Mouse (Mus musculus) intestine, embryonic 14.5 days (tissue): ENCODE measurements around the gene Frs2. TPM values are rescaled to one million over a fixed set of nuclear protein-coding genes. Genes with fewer than 3 reads are reported as not detected.

ENCODE experiments used
- ATAC-seq: fragments of 200-750 bp; cut with Nextera tagmentation; replicated peaks from 2 replicates; pipeline ENCODE4 v1.8.0; 2017; ENCODE audit warnings: low read depth, moderate number of reproducible peaks, moderate TSS enrichment, moderate library complexity; ENCODE audit not compliant: low FRiP score, low TSS enrichment
- DNase-seq: peaks from one replicate; pipeline ENCODE4 v3.0.0-alpha.2; 2018; ENCODE audit warnings: low spot score
- H3K27ac ChIP-seq: fragments of 300-500 bp; sonication (generic); 2 replicates; pipeline ENCODE4 v1.5.1; 2014; ENCODE audit warnings: low read depth, mild to moderate bottlenecking, control low read depth
- H3K27me3 ChIP-seq: fragments of 300-500 bp; sonication (generic); replicated peaks from 2 replicates; pipeline ENCODE4 v1.6.1; 2014; ENCODE audit warnings: low read length, control low read depth; ENCODE audit not compliant: control insufficient read depth, insufficient read depth
- H3K36me3 ChIP-seq: fragments of 300-500 bp; sonication (generic); 2 replicates; pipeline ENCODE4 v1.6.1; 2014; ENCODE audit warnings: low read length, control low read depth; ENCODE audit not compliant: control insufficient read depth, insufficient read depth
- H3K4me1 ChIP-seq: fragments of 300-500 bp; sonication (generic); replicated peaks from 2 replicates; pipeline ENCODE4 v1.6.1; 2014; ENCODE audit warnings: low read length, control low read depth, mixed read lengths; ENCODE audit not compliant: control insufficient read depth, insufficient read depth
- H3K4me2 ChIP-seq: fragments of 300-500 bp; sonication (generic); 2 replicates; pipeline ENCODE4 v1.6.1; 2014; ENCODE audit warnings: low read length
- H3K4me3 ChIP-seq: fragments of 300-500 bp; sonication (generic); 2 replicates; pipeline ENCODE4 v1.5.1; 2014; ENCODE audit warnings: low read depth, low read length, control low read depth, mixed read lengths
- H3K9ac ChIP-seq: fragments of 300-500 bp; sonication (generic); 2 replicates; pipeline ENCODE4 v1.6.1; 2014; ENCODE audit warnings: mild to moderate bottlenecking, low read length
- H3K9me3 ChIP-seq: fragments of 300-500 bp; sonication (generic); 2 replicates; pipeline ENCODE4 v1.6.1; 2016; ENCODE audit warnings: low read length, control low read depth; ENCODE audit not compliant: control insufficient read depth
- WGBS: fragments of 180-500 bp; shearing (Covaris S2); extraction: QIAGEN DNeasy Blood & Tissue Kit; methylation state at CpG from one replicate; pipeline ENCODE4 v1.1.7; 2014; 5-methylcytosine and 5-hydroxymethylcytosine counted together
- polyA plus RNA-seq: library from polyadenylated mRNA; unstranded; fragments of >200 nt; fragmentation: Nextera tagmentation; extraction: Ambion mirVana; gene quantifications from 2 replicates; pipeline ENCODE4 v1.2.1, GENCODE M21; 2014

Frs2 gene
- polyA plus RNA-seq, 1 experiment from 2014 or later, result 28.0 TPM

DNA sequence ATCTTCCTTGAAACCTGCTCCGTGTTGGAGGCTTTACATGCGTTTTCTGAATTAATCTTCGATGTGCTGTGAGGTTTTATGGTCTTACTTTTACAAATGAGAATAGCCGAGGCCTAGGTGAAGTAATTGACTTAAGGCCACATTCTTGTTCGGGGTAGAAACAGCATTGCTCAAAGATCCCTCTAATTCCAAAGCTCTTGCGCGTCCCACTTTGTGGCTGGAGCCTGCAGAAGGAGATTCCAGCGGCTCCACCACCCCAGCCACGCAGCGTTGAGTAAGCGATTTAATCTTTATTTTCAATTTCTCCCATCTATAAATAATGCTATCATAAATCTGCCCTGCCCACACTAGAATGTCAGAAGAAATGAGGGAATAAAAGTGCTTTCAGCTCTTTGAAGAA is 2.9 kb upstream of the Frs2 start:
- no peaks in the 10 kb centered on the region for H3K36me3 ChIP-seq
- H3K4me1 ChIP-seq, result peaks cover 26% of the 10 kb centered on the region
- peak overlapping the region; percentile 47 for H3K4me2 ChIP-seq
- ATAC-seq (no peak), DNase-seq (peak; percentile 52)
- H3K27me3 ChIP-seq, result no peaks in the 10 kb centered on the region
- H3K9me3 ChIP-seq, result no peaks in the 10 kb centered on the region
- H3K27ac ChIP-seq, result no peak overlapping the region; the same call in 1 of the 2 replicates
- no peak overlapping the region for H3K4me3 ChIP-seq
- WGBS, result 9% methylated on average over 11 of the region's 11 CpGs
- no peak overlapping the region for H3K9ac ChIP-seq

DNA sequence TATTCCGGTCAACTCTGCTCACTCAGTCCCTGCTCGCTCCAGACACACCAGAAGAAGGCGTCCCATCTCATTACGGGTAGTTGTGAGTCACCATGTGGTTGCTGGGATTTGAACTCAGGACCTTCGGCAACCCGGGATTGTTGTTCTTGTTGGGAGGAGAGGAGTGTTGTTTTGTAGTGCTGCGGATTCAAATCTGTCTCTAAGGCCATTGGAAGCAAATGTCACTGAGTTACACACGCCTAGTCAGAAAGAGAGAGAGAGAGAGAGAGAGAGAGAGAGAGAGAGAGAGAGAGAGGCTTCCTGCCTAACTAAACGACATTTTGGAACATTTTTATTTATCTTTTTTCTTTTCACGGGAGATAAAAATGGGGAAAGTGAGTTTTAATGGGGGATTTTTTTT is 2.4 kb upstream of the Frs2 start:
- H3K9ac ChIP-seq, result no peak overlapping the region
- no peaks in the 10 kb centered on the region for H3K36me3 ChIP-seq
- H3K9me3 ChIP-seq, result no peaks in the 10 kb centered on the region
- no peak for ATAC-seq
- peak overlapping the region; percentile 27; the same call in 1 of the 2 replicates for H3K4me3 ChIP-seq
- WGBS, result 28% methylated on average over 10 of the region's 10 CpGs
- peaks cover 30% of the 10 kb centered on the region for H3K4me1 ChIP-seq
- H3K27ac ChIP-seq, result no peak overlapping the region
- peak; percentile 52 for DNase-seq
- no peaks in the 10 kb centered on the region for H3K27me3 ChIP-seq
- H3K4me2 ChIP-seq, result peak overlapping the region; percentile 47

DNA sequence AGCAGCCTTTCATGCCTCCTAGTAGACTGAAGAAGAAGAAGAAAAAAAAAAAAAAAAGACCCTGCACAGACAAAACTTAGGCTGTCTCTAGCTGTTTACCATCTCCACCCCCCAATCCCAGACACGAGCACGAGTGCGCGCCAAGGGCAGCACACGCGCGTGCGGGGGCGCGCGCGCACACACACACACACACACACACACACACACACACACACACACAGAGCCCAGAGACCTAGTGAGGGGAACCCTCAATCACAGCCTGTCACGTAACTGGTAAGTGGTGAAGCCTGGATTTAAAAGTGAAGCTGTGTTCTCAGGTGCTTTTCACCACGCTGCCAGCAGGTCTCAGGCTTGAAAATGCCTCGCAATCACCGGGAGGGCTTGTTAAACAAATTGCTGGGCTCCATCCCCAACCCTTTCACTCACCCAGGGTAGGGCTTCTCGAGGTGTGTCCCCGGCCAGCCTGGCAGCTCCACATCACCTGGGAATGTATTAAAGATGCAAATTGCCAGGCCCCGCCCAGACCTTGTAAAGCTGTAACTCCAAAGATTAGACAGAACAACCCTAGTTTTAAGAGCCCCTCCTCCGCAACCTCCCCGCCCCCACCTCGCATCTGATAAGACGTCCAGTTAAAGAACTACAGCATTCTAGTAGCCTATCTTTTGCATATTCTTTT is 1.7 kb upstream of the Frs2 start:
- Histone ChIP-seq H3K36me3 (no peaks in the 10 kb centered on the region), H3K4me1 (peaks cover 35% of the 10 kb centered on the region), H3K4me2 (peak overlapping the region; percentile 47), H3K27me3 (no peaks in the 10 kb centered on the region), H3K4me3 (peak overlapping the region; percentile 27), H3K27ac (no peak overlapping the region), H3K9me3 (no peaks in the 10 kb centered on the region), H3K9ac (peak overlapping the region; percentile 22; the same call in 1 of the 2 replicates)
- DNase-seq, result peak; percentile 72
- WGBS, result 3% methylated on average over 23 of the region's 23 CpGs
- peak; percentile 50 for ATAC-seq

DNA sequence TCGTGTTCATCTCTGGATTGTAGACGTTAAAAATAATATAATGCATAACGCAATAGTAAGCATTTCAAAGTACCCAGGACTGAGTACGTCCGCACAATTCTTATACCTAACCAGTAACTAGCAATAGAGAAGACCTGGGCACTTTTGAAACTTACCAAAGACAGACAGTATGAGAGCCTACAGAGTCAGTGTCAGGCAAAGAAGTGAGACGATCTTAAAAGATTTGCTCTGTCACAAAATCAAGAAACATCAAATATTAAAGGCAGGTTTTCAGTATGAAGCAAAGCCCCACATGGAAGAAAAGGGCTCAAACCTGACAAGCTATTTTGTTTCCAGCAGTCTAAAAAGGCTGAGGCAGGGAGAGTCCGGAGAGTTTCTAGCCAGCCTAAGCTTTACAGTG is 907 bp upstream of the Frs2 start:
- H3K9me3 ChIP-seq, result no peaks in the 10 kb centered on the region
- H3K9ac ChIP-seq, result no peak overlapping the region
- H3K4me3 ChIP-seq, result peak overlapping the region; percentile 99
- H3K36me3 ChIP-seq, result no peaks in the 10 kb centered on the region
- H3K4me1 ChIP-seq, result peaks cover 41% of the 10 kb centered on the region
- no peaks in the 10 kb centered on the region for H3K27me3 ChIP-seq
- DNase-seq (peak; percentile 36), ATAC-seq (no peak)
- H3K4me2 ChIP-seq, result peak overlapping the region; percentile 47
- WGBS, result 24% methylated on average over 7 of the region's 7 CpGs
- no peak overlapping the region for H3K27ac ChIP-seq

DNA sequence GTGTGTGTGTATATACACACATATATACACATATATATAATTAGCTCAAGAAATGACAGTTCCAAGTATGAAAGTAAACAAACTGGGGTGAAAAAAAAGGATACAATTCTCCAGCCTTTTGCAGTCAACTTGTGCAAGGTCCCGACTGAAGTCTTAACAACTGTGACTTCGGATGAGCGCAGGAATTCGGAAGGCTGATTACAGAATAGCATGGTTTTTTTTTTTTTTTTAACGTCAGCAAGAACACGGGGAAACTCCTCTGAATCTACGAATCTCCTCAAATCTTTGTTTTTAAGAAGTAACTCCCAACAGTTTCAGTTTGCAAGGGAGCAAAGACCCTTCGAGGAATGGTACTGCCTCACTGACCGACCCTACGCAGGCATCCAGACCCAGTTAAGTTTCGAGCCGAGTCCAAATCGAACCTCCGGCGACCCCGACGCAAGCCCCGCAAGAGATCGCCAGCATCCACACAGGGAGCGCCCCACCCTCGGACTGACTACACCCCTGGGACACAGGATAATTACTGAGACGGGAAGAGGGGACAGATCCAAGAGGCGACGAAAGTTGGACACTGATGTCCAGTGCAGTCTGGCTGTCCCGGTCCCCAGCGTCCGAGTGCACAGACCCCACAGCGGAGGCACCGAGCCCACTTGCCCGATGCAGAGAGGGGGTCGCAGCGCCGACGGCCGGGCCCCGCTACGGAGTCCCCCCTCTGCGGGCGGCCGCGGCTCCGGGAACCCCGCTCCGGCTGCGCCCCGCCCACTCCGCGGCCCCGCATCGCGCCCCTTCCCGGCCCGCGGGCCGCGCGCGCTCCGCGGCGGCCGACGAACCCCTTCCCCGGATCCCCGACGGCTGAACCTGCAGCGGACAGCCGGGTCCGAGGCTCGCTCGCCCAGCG is 622 bp downstream of the Frs2 start:
- 1% methylated on average over 50 of the region's 72 CpGs for WGBS
- peaks cover 40% of the 10 kb centered on the region for H3K4me1 ChIP-seq
- H3K4me2 ChIP-seq, result peak overlapping the region; percentile 54
- H3K27me3 ChIP-seq, result no peaks in the 10 kb centered on the region
- no peaks in the 10 kb centered on the region for H3K9me3 ChIP-seq
- H3K4me3 ChIP-seq, result peak overlapping the region; percentile 99
- peak; percentile 75 for DNase-seq
- peak overlapping the region; percentile 95 for H3K9ac ChIP-seq
- ATAC-seq, result peak; percentile 42
- peak overlapping the region; percentile 88 for H3K27ac ChIP-seq
- H3K36me3 ChIP-seq, result no peaks in the 10 kb centered on the region

DNA sequence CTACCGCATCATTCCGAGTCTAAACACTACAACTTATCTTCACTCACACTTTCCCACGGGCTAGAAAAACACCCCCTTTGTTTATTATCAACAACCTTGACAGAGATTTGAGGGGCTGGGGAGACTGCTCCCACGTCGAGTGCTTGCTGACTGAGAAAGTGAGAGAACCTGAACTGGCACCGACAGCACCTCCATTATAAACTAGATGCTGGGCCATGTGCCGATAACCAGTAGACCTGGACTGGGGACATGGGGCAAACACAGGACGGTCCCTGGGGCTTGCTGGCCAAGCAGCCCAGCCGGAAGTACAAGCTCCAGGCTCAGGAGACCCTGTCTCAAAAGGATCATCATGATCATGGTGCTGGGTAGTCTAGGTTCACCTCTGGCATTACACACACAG is 1.9 kb downstream of the Frs2 start:
- Histone ChIP-seq H3K4me1 (peaks cover 29% of the 10 kb centered on the region), H3K27me3 (no peaks in the 10 kb centered on the region), H3K4me2 (peak overlapping the region; percentile 54), H3K36me3 (no peaks in the 10 kb centered on the region), H3K9me3 (no peaks in the 10 kb centered on the region), H3K9ac (no peak overlapping the region; the same call in 1 of the 2 replicates), H3K4me3 (peak overlapping the region; percentile 99; the same call in 1 of the 2 replicates), H3K27ac (no peak overlapping the region)
- ATAC-seq (no peak), DNase-seq (no peak)
- WGBS, result 40% methylated on average over 9 of the region's 9 CpGs

DNA sequence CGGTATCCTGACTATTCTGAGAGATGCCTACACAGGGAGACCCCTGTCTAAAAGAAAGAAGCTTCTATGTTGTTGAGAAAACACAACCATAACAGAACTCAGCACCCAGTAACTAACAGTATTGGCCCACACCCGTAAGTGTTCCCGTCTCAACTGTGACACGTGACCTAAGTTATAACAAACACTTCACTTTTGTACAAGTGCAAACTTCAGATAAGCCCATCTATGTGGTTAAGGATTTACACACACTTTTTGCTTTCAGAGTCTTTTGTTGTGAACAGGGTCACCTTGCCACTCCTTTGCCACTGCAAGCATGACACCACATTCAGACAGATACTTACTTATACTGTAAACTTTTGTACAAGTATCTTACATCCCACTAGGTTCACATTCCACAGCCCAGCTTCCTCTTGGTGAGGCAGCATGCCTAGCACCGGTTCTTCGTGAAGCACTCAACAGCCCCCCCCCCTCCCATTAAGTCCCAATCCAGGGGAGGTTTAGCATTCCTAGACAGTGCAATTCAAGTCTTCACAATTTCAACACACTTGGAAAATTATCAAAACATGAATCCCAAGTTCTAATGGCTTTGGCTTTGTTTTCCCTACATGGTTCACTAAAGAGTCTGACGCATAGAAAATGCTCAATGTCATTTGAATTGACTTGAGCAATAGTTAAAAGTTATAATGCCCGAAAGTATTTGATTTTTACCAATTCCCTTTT is 2.6 kb downstream of the Frs2 start:
- no peak overlapping the region for H3K27ac ChIP-seq
- H3K36me3 ChIP-seq, result no peaks in the 10 kb centered on the region
- peaks cover 29% of the 10 kb centered on the region for H3K4me1 ChIP-seq
- H3K27me3 ChIP-seq, result no peaks in the 10 kb centered on the region
- no peaks in the 10 kb centered on the region for H3K9me3 ChIP-seq
- no peak for ATAC-seq
- DNase-seq, result no peak
- no peak overlapping the region for H3K4me3 ChIP-seq
- H3K9ac ChIP-seq, result no peak overlapping the region
- 51% methylated on average over 8 of the region's 8 CpGs for WGBS
- H3K4me2 ChIP-seq, result peak overlapping the region; percentile 54

DNA sequence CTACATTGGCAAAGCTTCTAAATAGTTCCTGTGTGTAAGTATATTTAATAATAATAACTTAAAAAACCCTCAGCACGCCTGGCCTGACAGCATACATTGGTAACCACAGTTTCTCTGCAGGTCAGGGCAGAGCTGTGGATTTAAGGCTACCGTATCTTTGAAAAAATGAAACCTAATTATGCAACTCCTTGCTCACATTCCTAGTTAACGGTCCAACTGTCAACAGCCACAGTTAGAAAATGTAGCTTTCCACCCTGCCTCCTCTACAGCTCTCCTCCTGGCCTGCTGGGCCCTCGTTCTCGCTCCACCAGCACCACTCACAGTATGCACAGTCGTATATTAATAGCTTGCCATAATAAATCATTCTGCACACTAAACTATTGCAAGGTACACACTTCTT is 3.7 kb downstream of the Frs2 start:
- no peak for ATAC-seq
- Histone ChIP-seq H3K9me3 (no peaks in the 10 kb centered on the region), H3K27me3 (no peaks in the 10 kb centered on the region), H3K4me1 (peaks cover 29% of the 10 kb centered on the region), H3K27ac (no peak overlapping the region; the same call in 1 of the 2 replicates), H3K9ac (no peak overlapping the region), H3K4me3 (no peak overlapping the region), H3K4me2 (no peak overlapping the region), H3K36me3 (no peaks in the 10 kb centered on the region)
- no peak for DNase-seq
- 46% methylated on average over 6 of the region's 6 CpGs for WGBS
